25 mouse cellular contexts compared by ENCODE assay signal in the genomic region with DNA sequence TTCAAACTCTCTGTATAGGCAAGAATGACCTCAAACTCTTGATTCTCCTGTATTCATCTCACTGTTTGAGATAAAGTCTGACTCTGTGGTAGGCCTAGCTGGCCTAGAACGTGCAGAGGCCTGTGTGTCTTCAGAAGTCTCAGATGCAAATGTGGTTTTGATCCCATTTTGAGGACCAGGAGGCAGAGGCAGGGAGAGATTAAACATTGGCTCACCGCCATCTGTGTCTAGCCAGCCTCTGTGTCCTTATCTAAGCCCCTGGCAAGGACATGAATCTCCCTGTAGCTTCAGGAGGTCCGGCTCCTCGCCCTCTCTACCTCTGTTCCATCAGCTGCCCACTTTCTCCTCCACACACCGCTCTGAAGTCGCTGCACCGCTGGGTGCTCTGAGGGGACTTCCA.
"Had no signal": no experiment of that assay in that cellular context is flagged by ENCODE, and none has a peak within 500 bp of the region (broad histone marks: within the 10 kb centered on the region; RNA-seq: fewer than 3 reads in every experiment).

No protein-coding gene starts in this region.

- H3K27ac ChIP-seq: gastrocnemius, adult 2 months; heart, adult 2 months; heart, embryonic 13.5 days; heart, embryonic 15.5 days; hindbrain, embryonic 13.5 days; hindbrain, embryonic 15.5 days; hindbrain, postnatal 0 days; kidney, embryonic 15.5 days; kidney, postnatal 0 days; limb, embryonic 12.5 days; liver, embryonic 13.5 days had no signal

- H3K9ac ChIP-seq: heart, embryonic 13.5 days; heart, embryonic 15.5 days; hindbrain, embryonic 13.5 days; hindbrain, embryonic 15.5 days; kidney, embryonic 15.5 days; limb, embryonic 12.5 days; liver, embryonic 13.5 days had no signal

- DNase-seq: gastrocnemius, adult 2 months; gastrocnemius, postnatal 10 days; gastrocnemius, postnatal 25 days; heart, adult 2 months; heart, postnatal 14 days; heart, postnatal 36 days; kidney, adult 11 months; kidney, adult 2 months; kidney, adult 9 months; kidney, postnatal 14 days; kidney, postnatal 36 days; layer of hippocampus, adult 9-11 months; layer of hippocampus, postnatal 36 days; left cerebral cortex, postnatal 4 days; liver, embryonic 13.5 days had no signal

- H3K4me2 ChIP-seq: heart, embryonic 11.5 days; heart, embryonic 13.5 days; heart, embryonic 15.5 days; hindbrain, embryonic 13.5 days; hindbrain, embryonic 15.5 days; kidney, embryonic 15.5 days; limb, embryonic 12.5 days; liver, embryonic 13.5 days had no signal

- H3K36me3 ChIP-seq: heart, embryonic 13.5 days; heart, embryonic 15.5 days; hindbrain, embryonic 13.5 days; hindbrain, embryonic 15.5 days; kidney, embryonic 15.5 days; liver, embryonic 13.5 days had no signal

- H3K9me3 ChIP-seq: heart, embryonic 15.5 days; hindbrain, embryonic 13.5 days; hindbrain, embryonic 15.5 days; kidney, embryonic 15.5 days had no signal

- ATAC-seq: hindbrain, postnatal 0 days; intestine, embryonic 16.5 days had no signal

- H3K4me3 ChIP-seq: gastrocnemius, adult 2 months; heart, adult 2 months; heart, embryonic 13.5 days; heart, embryonic 15.5 days; hindbrain, embryonic 13.5 days; hindbrain, embryonic 15.5 days; kidney, embryonic 15.5 days; limb, embryonic 12.5 days; liver, embryonic 13.5 days had no signal
